Mouse (Mus musculus): Measurements from ENCODE around the gene Hmgb1. TPM values are rescaled to one million over a fixed set of nuclear protein-coding genes. Genes with fewer than 3 reads are reported as not detected.

The Hmgb1 gene
- 1,696 and 1,769 TPM in 2 replicates for polyA plus RNA-seq (2015; fragmentation: Nextera tagmentation; extraction: Ambion mirVana)

GRCm38 (mm10) chr5:149184104-149184843 lies at the start of gene Hmgb1, which contains the start of gene Uspl1:
Gene Hmgb1 (minus strand): TSS chr5:149184489.
Gene Uspl1 (plus strand): TSS chr5:149184350.
- H3K4me3 ChIP-seq, result peak within 1 kb of the TSS; percentile 81
- H3K4me1 ChIP-seq, result peaks cover 16% of the 10 kb centered on the region
- under 1% methylated on average over 59 of the region's 59 CpGs for WGBS
- no peaks in the 10 kb centered on the region for H3K27me3 ChIP-seq
- peak; percentile 99 for ATAC-seq (ENCODE audit: insufficient number of reproducible peaks, insufficient read depth, low FRiP score, low TSS enrichment, low read depth)
- H3K9ac ChIP-seq, result peak within 1 kb of the TSS; percentile 87
- H3K27ac ChIP-seq, result peak within 1 kb of the TSS; percentile 97
- H3K4me2 ChIP-seq, result peak within 1 kb of the TSS; percentile 77
- no peaks in the 10 kb centered on the region for H3K9me3 ChIP-seq
- peaks cover 5% of the 10 kb centered on the region for H3K36me3 ChIP-seq

- WGBS, result 71% methylated on average over 18 of the region's 18 CpGs
- ATAC-seq (ENCODE audit: insufficient number of reproducible peaks, insufficient read depth, low FRiP score, low TSS enrichment, low read depth), result no peak
These were observed 45.5 kb upstream of the Hmgb1 start for GRCm38 (mm10) chr5:149229619-149230339.

GRCm38 (mm10) chr5:149228700-149229618 lies 44.7 kb upstream of the Hmgb1 start:
- WGBS, result 3% methylated on average over 55 of the region's 55 CpGs
- peak; percentile 98 for ATAC-seq (ENCODE audit: insufficient number of reproducible peaks, insufficient read depth, low FRiP score, low TSS enrichment, low read depth)
- H3K27me3 ChIP-seq, result no peaks in the 10 kb centered on the region
- H3K9me3 ChIP-seq, result no peaks in the 10 kb centered on the region
- H3K9ac ChIP-seq, result peak overlapping the region; percentile 62
- no peaks in the 10 kb centered on the region for H3K36me3 ChIP-seq
- peak overlapping the region; percentile 90 for H3K27ac ChIP-seq
- H3K4me1 ChIP-seq, result peaks cover 17% of the 10 kb centered on the region
- H3K4me3 ChIP-seq, result peak overlapping the region; percentile 47
- H3K4me2 ChIP-seq, result peak overlapping the region; percentile 53

More at GRCm38 (mm10) chr5:149229619-149230339, 45.5 kb upstream of the Hmgb1 start:
- peak overlapping the region; percentile 47 for H3K4me3 ChIP-seq
- H3K9ac ChIP-seq, result peak overlapping the region; percentile 62
- peaks cover 9% of the 10 kb centered on the region for H3K4me1 ChIP-seq
- no peaks in the 10 kb centered on the region for H3K27me3 ChIP-seq
- H3K9me3 ChIP-seq, result no peaks in the 10 kb centered on the region
- H3K4me2 ChIP-seq, result peak overlapping the region; percentile 53
- peak overlapping the region; percentile 90 for H3K27ac ChIP-seq
- H3K36me3 ChIP-seq, result no peaks in the 10 kb centered on the region

- Histone ChIP-seq H3K27ac (no peak overlapping the region), H3K4me2 (peak overlapping the region; percentile 19)
- 20% methylated on average over 7 of the region's 7 CpGs for WGBS
These were observed 40.4 kb upstream of the Hmgb1 start for GRCm38 (mm10) chr5:149224666-149225065.

GRCm38 (mm10) chr5:149221355-149221754 lies 37.1 kb upstream of the Hmgb1 start:
- no peaks in the 10 kb centered on the region for H3K27me3 ChIP-seq
- H3K36me3 ChIP-seq, result peaks cover 16% of the 10 kb centered on the region
- no peak for ATAC-seq (ENCODE audit: insufficient number of reproducible peaks, insufficient read depth, low FRiP score, low TSS enrichment, low read depth)
- no peak overlapping the region for H3K9ac ChIP-seq
- WGBS, result 91% methylated on average over 4 of the region's 4 CpGs
- no peak overlapping the region for H3K4me3 ChIP-seq
- no peak overlapping the region for H3K4me2 ChIP-seq
- no peak overlapping the region for H3K27ac ChIP-seq
- H3K9me3 ChIP-seq, result no peaks in the 10 kb centered on the region
- H3K4me1 ChIP-seq, result peaks cover 20% of the 10 kb centered on the region

More at GRCm38 (mm10) chr5:149224666-149225065, 40.4 kb upstream of the Hmgb1 start:
- no peak for ATAC-seq (ENCODE audit: insufficient number of reproducible peaks, insufficient read depth, low FRiP score, low TSS enrichment, low read depth)
- Histone ChIP-seq H3K36me3 (no peaks in the 10 kb centered on the region), H3K27me3 (no peaks in the 10 kb centered on the region), H3K9ac (peak overlapping the region; percentile 44; the same call in 1 of the 2 replicates), H3K9me3 (no peaks in the 10 kb centered on the region), H3K4me1 (peaks cover 20% of the 10 kb centered on the region), H3K4me3 (no peak overlapping the region)

- Histone ChIP-seq H3K27ac (no peak overlapping the region), H3K9me3 (no peaks in the 10 kb centered on the region), H3K27me3 (no peaks in the 10 kb centered on the region), H3K9ac (no peak overlapping the region), H3K4me3 (no peak overlapping the region), H3K36me3 (peaks cover 35% of the 10 kb centered on the region), H3K4me2 (no peak overlapping the region), H3K4me1 (peaks cover 8% of the 10 kb centered on the region)
- ATAC-seq (ENCODE audit: insufficient number of reproducible peaks, insufficient read depth, low FRiP score, low TSS enrichment, low read depth), result no peak
- WGBS, result 85% methylated on average over 3 of the region's 3 CpGs
These were observed 35.2 kb upstream of the Hmgb1 start for GRCm38 (mm10) chr5:149219493-149219892.

GRCm38 (mm10) chr5:149217524-149218357 lies 33.5 kb upstream of the Hmgb1 start:
- H3K27ac ChIP-seq, result no peak overlapping the region
- no peaks in the 10 kb centered on the region for H3K4me1 ChIP-seq
- WGBS, result 79% methylated on average over 6 of the region's 6 CpGs
- no peak overlapping the region for H3K9ac ChIP-seq
- H3K27me3 ChIP-seq, result no peaks in the 10 kb centered on the region
- H3K9me3 ChIP-seq, result no peaks in the 10 kb centered on the region
- H3K4me3 ChIP-seq, result no peak overlapping the region
- no peak overlapping the region for H3K4me2 ChIP-seq
- H3K36me3 ChIP-seq, result peaks cover 52% of the 10 kb centered on the region
- ATAC-seq (ENCODE audit: insufficient number of reproducible peaks, insufficient read depth, low FRiP score, low TSS enrichment, low read depth), result no peak

- ATAC-seq (ENCODE audit: insufficient number of reproducible peaks, insufficient read depth, low FRiP score, low TSS enrichment, low read depth), result no peak
- no peaks in the 10 kb centered on the region for H3K9me3 ChIP-seq
- no peak overlapping the region for H3K9ac ChIP-seq
- H3K27me3 ChIP-seq, result no peaks in the 10 kb centered on the region
- H3K4me3 ChIP-seq, result no peak overlapping the region
- no peak overlapping the region for H3K4me2 ChIP-seq
- H3K4me1 ChIP-seq, result no peaks in the 10 kb centered on the region
- WGBS, result 99% methylated on average over 7 of the region's 7 CpGs
- H3K36me3 ChIP-seq, result peaks cover 72% of the 10 kb centered on the region
- H3K27ac ChIP-seq, result no peak overlapping the region
These were observed 31.3 kb upstream of the Hmgb1 start for GRCm38 (mm10) chr5:149215540-149215939.

- Histone ChIP-seq H3K27ac (no peak overlapping the region), H3K4me1 (0 out of 2 replicates have a peak, but pooled peaks cover 2% of the 10 kb centered on the region), H3K4me3 (no peak overlapping the region), H3K9ac (no peak overlapping the region), H3K27me3 (no peaks in the 10 kb centered on the region), H3K36me3 (peaks cover 89% of the 10 kb centered on the region), H3K4me2 (no peak overlapping the region), H3K9me3 (no peaks in the 10 kb centered on the region)
- WGBS, result 60% methylated on average over 4 of the region's 4 CpGs
- no peak for ATAC-seq (ENCODE audit: insufficient number of reproducible peaks, insufficient read depth, low FRiP score, low TSS enrichment, low read depth)
These were observed 28.5 kb upstream of the Hmgb1 start for GRCm38 (mm10) chr5:149212806-149213205.

- Histone ChIP-seq H3K4me2 (no peak overlapping the region), H3K4me1 (peaks cover 8% of the 10 kb centered on the region; the same call in 1 of the 2 replicates), H3K27ac (no peak overlapping the region), H3K9ac (no peak overlapping the region), H3K4me3 (no peak overlapping the region), H3K36me3 (peaks cover 85% of the 10 kb centered on the region), H3K9me3 (no peaks in the 10 kb centered on the region), H3K27me3 (no peaks in the 10 kb centered on the region)
- no peak for ATAC-seq (ENCODE audit: insufficient number of reproducible peaks, insufficient read depth, low FRiP score, low TSS enrichment, low read depth)
- 89% methylated on average over 4 of the region's 4 CpGs for WGBS
These were observed 26.8 kb upstream of the Hmgb1 start for GRCm38 (mm10) chr5:149211041-149211440.

Measured in embryonic facial prominence, embryonic 13.5 days (tissue).